Mouse (Mus musculus) ES-E14 (cell line): ENCODE measurements around the gene Ccdc8. TPM values are rescaled to one million over a fixed set of nuclear protein-coding genes. Genes with fewer than 3 reads are reported as not detected.

Experiments used
- DNase-seq: peaks from one replicate; pipeline ENCODE4 v3.0.0-alpha.2; 2013; ENCODE audit warnings: low read depth, low spot score
- H3K27ac ChIP-seq: 2 replicates; pipeline ENCODE4 v1.5.1; 2012; ENCODE audit warnings: low read depth, mild to moderate bottlenecking, low read length, moderate library complexity, mixed read lengths; ENCODE audit not compliant: poor library complexity, insufficient read depth, severe bottlenecking
- H3K36me3 ChIP-seq: 2 replicates; pipeline ENCODE4 v1.6.1; 2012; ENCODE audit warnings: mild to moderate bottlenecking, low read length, moderate library complexity, mixed read lengths; ENCODE audit not compliant: control insufficient read depth, poor library complexity, insufficient read depth, severe bottlenecking
- H3K4me1 ChIP-seq, 2 experiments: fragments of 150-350 bp in 1 of 2; sonication (generic) in 1 of 2; 2 replicates each; pipeline ENCODE4 v1.6.1; 2012; ENCODE audit warnings: low read length in 2 of 2, mild to moderate bottlenecking in 1 of 2, mixed read lengths in 1 of 2; ENCODE audit not compliant: control insufficient read depth in 2 of 2, insufficient read depth in 2 of 2, poor library complexity in 1 of 2
- H3K4me3 ChIP-seq, 2 experiments: fragments of 150-350 bp in 1 of 2; sonication (generic) in 1 of 2; 2 replicates each; pipeline ENCODE4 v1.5.1; 2012; ENCODE audit warnings: low read length in 2 of 2, low read depth in 1 of 2, mild to moderate bottlenecking in 1 of 2, mixed read lengths in 1 of 2; ENCODE audit not compliant: insufficient read depth in 1 of 2, poor library complexity in 1 of 2, severe bottlenecking in 1 of 2
- H3K9ac ChIP-seq: 2 replicates; pipeline ENCODE4 v1.6.1; 2012; ENCODE audit warnings: low read depth, mild to moderate bottlenecking, low read length, mixed read lengths; ENCODE audit not compliant: poor library complexity, insufficient read depth, severe bottlenecking
- H3K9me3 ChIP-seq: fragments of 150-350 bp; sonication (generic); 2 replicates; pipeline ENCODE4 v1.6.1; 2012; ENCODE audit warnings: low read depth, mild to moderate bottlenecking, low read length; ENCODE audit not compliant: control insufficient read depth, insufficient read depth
- CHD2 ChIP-seq: IDR thresholded peaks from 2 replicates; pipeline ENCODE4 v1.6.1; 2014; ENCODE audit warnings: mild to moderate bottlenecking, low read depth, low read length, inconsistent platforms
- HCFC1 ChIP-seq: IDR thresholded peaks from 2 replicates; pipeline ENCODE4 v1.6.1; 2012; ENCODE audit warnings: low read length, inconsistent platforms, borderline replicate concordance; ENCODE audit not compliant: insufficient read depth
- MAFK ChIP-seq: IDR thresholded peaks from 2 replicates; pipeline ENCODE4 v1.6.1; 2014; ENCODE audit warnings: mild to moderate bottlenecking, low read depth, low read length, inconsistent platforms; ENCODE audit not compliant: insufficient read depth
- ZC3H11A ChIP-seq: IDR thresholded peaks from 2 replicates; pipeline ENCODE4 v1.6.1; 2012; ENCODE audit warnings: low read depth, mild to moderate bottlenecking, inconsistent platforms, low read length, borderline replicate concordance
- ZNF384 ChIP-seq: IDR thresholded peaks from 2 replicates; pipeline ENCODE4 v1.6.1; 2012; ENCODE audit warnings: low read depth, low read length, inconsistent platforms
- in situ Hi-C, 2 experiments: fragments of 600-800 bp; cut with MboI; formaldehyde crosslinking; loops; one replicate each; pipeline ENCODE4 v1.15.1; 2025; ENCODE audit warnings: low sequenced_read_pairs in 2 of 2, inconsistent platforms in 1 of 2; ENCODE audit not compliant: unreplicated experiment in 2 of 2
- total RNA-seq: library from RNA; depleted of rRNA; stranded (reverse); fragments of 300-350 nt; gene quantifications from 2 replicates; pipeline ENCODE4 v1.2.3, GENCODE M21; 2012

The Ccdc8 gene
- total RNA-seq, 1 experiment: 4.1 TPM

GRCm38 (mm10) chr7:17003230-17003960, 10.9 kb downstream of the Ccdc8 start:
- Histone ChIP-seq H3K4me3 (no peak overlapping the region), H3K4me1 (peaks cover 0 to 8% of the 10 kb centered on the region in 2 experiments; a peak in 2 of 4 replicates), H3K9ac (no peak overlapping the region), H3K9me3 (no peaks in the 10 kb centered on the region), H3K36me3 (peaks cover 45% of the 10 kb centered on the region), H3K27ac (no peak overlapping the region)
- in situ Hi-C loops: no loop called here
- TF ChIP-seq MAFK: no peak
- no peak for TF ChIP-seq CHD2
- TF ChIP-seq HCFC1: no peak
- TF ChIP-seq ZC3H11A: no peak
- TF ChIP-seq ZNF384: no peak
- DNase-seq: no peak

- H3K9ac ChIP-seq: no peak overlapping the region; the same call in 1 of the 2 replicates
- no peak overlapping the region for H3K4me3 ChIP-seq
- peaks cover 56% of the 10 kb centered on the region for H3K36me3 ChIP-seq
- DNase-seq: no peak
- TF ChIP-seq HCFC1 (no peak), CHD2 (no peak), ZC3H11A (no peak)
- in situ Hi-C loops: no loop called here
- H3K9me3 ChIP-seq: no peaks in the 10 kb centered on the region
- H3K27ac ChIP-seq: no peak overlapping the region
- H3K4me1 ChIP-seq: peaks cover 0 to 8% of the 10 kb centered on the region in 2 experiments; a peak in 2 of 4 replicates
These were observed 12.2 kb downstream of the Ccdc8 start for GRCm38 (mm10) chr7:17004716-17005115.

GRCm38 (mm10) chr7:17007300-17007699, 14.8 kb downstream of the Ccdc8 start:
- in situ Hi-C loops: no loop called here
- no peak overlapping the region for H3K27ac ChIP-seq
- peaks cover 79% of the 10 kb centered on the region for H3K36me3 ChIP-seq
- no peak for TF ChIP-seq HCFC1
- H3K4me3 ChIP-seq: no peak overlapping the region
- peaks cover 0 to 8% of the 10 kb centered on the region in 2 experiments; a peak in 2 of 4 replicates for H3K4me1 ChIP-seq
- no peak overlapping the region for H3K9ac ChIP-seq
- no peaks in the 10 kb centered on the region for H3K9me3 ChIP-seq
- DNase-seq: no peak

- Histone ChIP-seq H3K36me3 (peaks cover 88% of the 10 kb centered on the region), H3K27ac (no peak overlapping the region), H3K9me3 (no peaks in the 10 kb centered on the region), H3K4me1 (peaks cover 0 to 6% of the 10 kb centered on the region in 2 experiments; a peak in 2 of 4 replicates), H3K4me3 (no peak overlapping the region), H3K9ac (no peak overlapping the region)
- TF ChIP-seq ZC3H11A: no peak
- TF ChIP-seq MAFK: no peak
- TF ChIP-seq HCFC1: no peak
- TF ChIP-seq CHD2: no peak
- no peak for TF ChIP-seq ZNF384
- DNase-seq: no peak
- in situ Hi-C loops: no loop called here
These were observed 17.0 kb downstream of the Ccdc8 start for GRCm38 (mm10) chr7:17009326-17010009.
